Comparison of ENCODE assay signal across 19 mouse cellular contexts in genomic region chr11:104083716-104084115, GRCm38 (mm10). TPM values are rescaled to one million over a fixed set of nuclear protein-coding genes. Genes with fewer than 3 reads are reported as not detected.
"Had no signal": no experiment of that assay in that cellular context is flagged by ENCODE, and none has a peak within 500 bp of the region (broad histone marks: within the 10 kb centered on the region; RNA-seq: fewer than 3 reads in every experiment).

No protein-coding gene starts in this region.

- ATAC-seq: lung, postnatal 0 days; midbrain, embryonic 16.5 days had no signal

- H3K27ac ChIP-seq: liver, embryonic 14.5 days; lung, embryonic 15.5 days; macrophage; midbrain, embryonic 12.5 days; neural tube, embryonic 12.5 days had no signal

- H3K4me3 ChIP-seq: lung, embryonic 15.5 days; megakaryocyte, embryonic 14.5 days; midbrain, embryonic 12.5 days; neural tube, embryonic 12.5 days had no signal

- H3K27me3 ChIP-seq: lung, embryonic 15.5 days; midbrain, embryonic 12.5 days; neural tube, embryonic 12.5 days had no signal

- H3K4me2 ChIP-seq: lung, embryonic 15.5 days; midbrain, embryonic 12.5 days; neural tube, embryonic 12.5 days had no signal

- H3K4me1 ChIP-seq: lung, embryonic 15.5 days; megakaryocyte, embryonic 14.5 days; midbrain, embryonic 12.5 days; neural tube, embryonic 12.5 days had no signal

- H3K9me3 ChIP-seq: lung, embryonic 15.5 days; megakaryocyte, embryonic 14.5 days; midbrain, embryonic 12.5 days; neural tube, embryonic 12.5 days had no signal

- H3K36me3 ChIP-seq: lung, embryonic 15.5 days; midbrain, embryonic 12.5 days; neural tube, embryonic 12.5 days had no signal

- H3K9ac ChIP-seq: liver, embryonic 14.5 days; lung, embryonic 15.5 days; midbrain, embryonic 12.5 days; neural tube, embryonic 12.5 days had no signal

- DNase-seq: lung, adult 2 months; lung, postnatal 14 days; lung, postnatal 36 days; midbrain, embryonic 14.5 days; right cerebral cortex, postnatal 14 days; thymus, adult 18-20 months; thymus, postnatal 25 days had no signal

RNA-seq across cellular contexts. Expression of gene Crhr1, which starts 48.9 kb away (rescaled TPM):
- total RNA-seq: megakaryocyte progenitor cell, adult 5-6 weeks; monocyte, adult 5-6 weeks; neutrophil, adult 5-6 weeks had no signal
- polyA plus RNA-seq: liver, embryonic 14.5 days; liver, embryonic 16.5 days; lung, adult 2 months; lung, embryonic 15.5 days; lung, postnatal 0 days; macrophage had no signal
